Mouse (Mus musculus): ENCODE measurements around the gene Cdh22.

GRCm38 (mm10) chr2:165182085-165182976, 52.3 kb downstream of the Cdh22 start:
- TF ChIP-seq CTCF (IDR thresholded peaks at IDR 0.05; ENCODE audit: borderline replicate concordance, extremely low read depth, insufficient read depth, insufficient read length) (no peak), POLR2A (IDR thresholded peaks at IDR 0.05; ENCODE audit: borderline replicate concordance, extremely low read depth, insufficient read depth, insufficient read length, poor library complexity, severe bottlenecking) (no peak)

Data from brain, embryonic 14.5 days (tissue).